Mouse (Mus musculus) frontal cortex, adult (tissue): ENCODE measurements around the gene Cdk15.

ENCODE experiments used
- ATAC-seq: cut with Nextera tagmentation; 2 replicates; pipeline ENCODE4 v1.9.2; 2017; ENCODE audit warnings: mild to moderate bottlenecking, moderate library complexity, mixed read lengths; ENCODE audit not compliant: low TSS enrichment

Gene Cdk15

GRCm38 (mm10) chr1:59370355-59370950 is 113.7 kb downstream of the Cdk15 start:
- no peak for ATAC-seq

GRCm38 (mm10) chr1:59376021-59376548 is 119.4 kb downstream of the Cdk15 start:
- ATAC-seq = no peak

GRCm38 (mm10) chr1:59376557-59376956 is 119.9 kb downstream of the Cdk15 start:
- ATAC-seq = no peak

- ATAC-seq = no peak
Observed at GRCm38 (mm10) chr1:59377312-59377711, 120.6 kb downstream of the Cdk15 start.

- ATAC-seq = 0 out of 2 replicates have a peak, but pooled peaks have one; percentile 41
Observed at GRCm38 (mm10) chr1:59380926-59381325, 124.2 kb downstream of the Cdk15 start.

GRCm38 (mm10) chr1:59381483-59381882 is 124.8 kb downstream of the Cdk15 start:
- ATAC-seq = no peak

- ATAC-seq = no peak
Observed at GRCm38 (mm10) chr1:59382516-59382915, 125.8 kb downstream of the Cdk15 start.

GRCm38 (mm10) chr1:59383049-59383610 is 126.4 kb downstream of the Cdk15 start:
- ATAC-seq = no peak

- no peak for ATAC-seq
Observed at GRCm38 (mm10) chr1:59384400-59384799, 127.7 kb downstream of the Cdk15 start.

GRCm38 (mm10) chr1:59385641-59386040 is 128.9 kb downstream of the Cdk15 start:
- no peak for ATAC-seq

- ATAC-seq = peak; percentile 95
Observed at GRCm38 (mm10) chr1:59387542-59388314, 131.0 kb downstream of the Cdk15 start.

- ATAC-seq = no peak
Observed at GRCm38 (mm10) chr1:59389181-59389580, 132.5 kb downstream of the Cdk15 start.

GRCm38 (mm10) chr1:59391736-59392135 is 135.0 kb downstream of the Cdk15 start:
- no peak for ATAC-seq

- no peak for ATAC-seq
Observed at GRCm38 (mm10) chr1:59394072-59394471, 137.4 kb downstream of the Cdk15 start.

- ATAC-seq = no peak
Observed at GRCm38 (mm10) chr1:59394616-59395015, 137.9 kb downstream of the Cdk15 start.

GRCm38 (mm10) chr1:59395992-59396391 is 139.3 kb downstream of the Cdk15 start:
- ATAC-seq = no peak

GRCm38 (mm10) chr1:59399554-59400325 is 143.0 kb downstream of the Cdk15 start:
- no peak for ATAC-seq

GRCm38 (mm10) chr1:59401253-59401652 is 144.5 kb downstream of the Cdk15 start:
- no peak for ATAC-seq
